Mouse (Mus musculus): ENCODE data around the gene Fbxo33.

The Fbxo33 gene

GRCm38 (mm10) chr12:59195941-59196340, 23.6 kb downstream of the Fbxo33 start:
- no peak for DNase-seq (ENCODE audit: low spot score)

- DNase-seq (ENCODE audit: low spot score): no peak
Observed at GRCm38 (mm10) chr12:59195065-59195464, 24.5 kb downstream of the Fbxo33 start.

GRCm38 (mm10) chr12:59194341-59195003, 25.1 kb downstream of the Fbxo33 start:
- no peak for DNase-seq (ENCODE audit: low spot score)

- no peak for DNase-seq (ENCODE audit: low spot score)
Observed at GRCm38 (mm10) chr12:59193637-59194036, 25.9 kb downstream of the Fbxo33 start.

- DNase-seq (ENCODE audit: low spot score): no peak
Observed at GRCm38 (mm10) chr12:59188086-59188682, 31.3 kb downstream of the Fbxo33 start.

GRCm38 (mm10) chr12:59177814-59178213, 41.7 kb downstream of the Fbxo33 start:
- DNase-seq (ENCODE audit: low spot score): no peak

GRCm38 (mm10) chr12:59169935-59170334, 49.6 kb downstream of the Fbxo33 start:
- no peak for DNase-seq (ENCODE audit: low spot score)

- DNase-seq (ENCODE audit: low spot score): no peak
Observed at GRCm38 (mm10) chr12:59166557-59166956, 53.0 kb downstream of the Fbxo33 start.

GRCm38 (mm10) chr12:59164522-59164921, 55.0 kb downstream of the Fbxo33 start:
- no peak for DNase-seq (ENCODE audit: low spot score)

- no peak for DNase-seq (ENCODE audit: low spot score)
Observed at GRCm38 (mm10) chr12:59162797-59163196, 56.7 kb downstream of the Fbxo33 start.

GRCm38 (mm10) chr12:59161091-59161490, 58.4 kb downstream of the Fbxo33 start:
- no peak for DNase-seq (ENCODE audit: low spot score)

All from ovary, postnatal 10 days (tissue).